ENCODE assay signal across 16 mouse cellular contexts in the genomic region with DNA sequence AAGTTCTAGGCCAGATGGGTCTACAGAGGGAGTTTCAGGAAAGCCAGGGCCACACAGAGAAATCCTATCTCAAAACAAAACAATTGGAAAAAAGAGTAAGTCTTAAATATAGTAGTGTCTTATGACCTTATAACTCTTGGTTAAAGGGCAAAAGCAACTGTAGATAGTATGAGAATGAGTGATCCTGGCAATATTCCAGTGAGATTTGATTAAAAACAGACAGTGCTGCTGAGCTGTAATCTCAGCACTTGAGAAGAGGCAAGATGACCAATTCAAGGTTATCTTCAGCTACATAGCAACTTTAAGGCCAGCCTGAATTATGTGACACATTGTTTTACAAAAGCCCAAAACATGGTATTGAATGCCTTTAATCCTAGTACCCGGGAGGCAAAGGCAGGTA.
"Had no signal": no experiment of that assay in that cellular context is flagged by ENCODE, and none has a peak within 500 bp of the region (broad histone marks: within the 10 kb centered on the region; RNA-seq: fewer than 3 reads in every experiment).

No protein-coding gene starts in this region.

- H3K4me3 ChIP-seq: left cerebral cortex, adult 2 months; limb, embryonic 10.5 days; liver, embryonic 15.5 days; megakaryocyte, embryonic 14.5 days; midbrain, embryonic 15.5 days; neural tube, embryonic 12.5 days; stomach, embryonic 15.5 days had no signal

- H3K36me3 ChIP-seq: limb, embryonic 10.5 days; liver, embryonic 15.5 days; midbrain, embryonic 15.5 days; neural tube, embryonic 12.5 days; stomach, embryonic 15.5 days had no signal

- H3K9ac ChIP-seq: liver, embryonic 15.5 days; midbrain, embryonic 15.5 days; neural tube, embryonic 12.5 days; stomach, embryonic 15.5 days had no signal

- H3K9me3 ChIP-seq: limb, embryonic 10.5 days; liver, embryonic 15.5 days; megakaryocyte, embryonic 14.5 days; midbrain, embryonic 15.5 days; neural tube, embryonic 12.5 days; stomach, embryonic 15.5 days had no signal

- H3K4me1 ChIP-seq: limb, embryonic 10.5 days; neural tube, embryonic 12.5 days; stomach, embryonic 15.5 days had no signal

- H3K27ac ChIP-seq: left cerebral cortex, adult 2 months; limb, embryonic 10.5 days; macrophage; midbrain, embryonic 15.5 days; neural tube, embryonic 12.5 days; stomach, embryonic 15.5 days had no signal

- H3K4me2 ChIP-seq: liver, embryonic 11.5 days; liver, embryonic 15.5 days; midbrain, embryonic 11.5 days; midbrain, embryonic 15.5 days; neural tube, embryonic 12.5 days; stomach, embryonic 15.5 days had no signal

- DNase-seq: kidney, postnatal 25 days; lung, adult 2 months; retina, postnatal 1 day; thymus, adult 2 months; thymus, postnatal 25 days had no signal

- H3K27me3 ChIP-seq: liver, embryonic 15.5 days; megakaryocyte, embryonic 14.5 days; midbrain, embryonic 15.5 days; neural tube, embryonic 12.5 days; stomach, embryonic 15.5 days had no signal

- ATAC-seq: lung, postnatal 0 days; midbrain, embryonic 15.5 days had no signal
